Mouse (Mus musculus) cerebellum, adult 18-20 months (tissue): ENCODE results near the gene Zfp54.
"Not testable (repeated sequence)": the region's sequence is repeated elsewhere in the genome, so short reads cannot be mapped to it uniquely, and the experiment has no call there.

Source experiments
- DNase-seq, 2 experiments: peaks; one replicate each; pipeline ENCODE4 v3.0.0; 2021

Gene Zfp54

GRCm38 (mm10) chr17:21422664-21423599 is at the start of gene Zfp54:
Gene Zfp54 (plus strand): TSS chr17:21423227.
- peak; percentile 39 to 48 for DNase-seq

GRCm38 (mm10) chr17:21375311-21375710 is 47.7 kb upstream of the Zfp54 start:
- no peak for DNase-seq

- peak; percentile 44 to 57 for DNase-seq
Measured at GRCm38 (mm10) chr17:21383391-21384056, 39.5 kb upstream of the Zfp54 start, which contains the start of gene Zfp677. Gene Zfp677 (plus strand): TSS chr17:21383748.

- no peak for DNase-seq
Measured at GRCm38 (mm10) chr17:21384057-21384411, 39.0 kb upstream of the Zfp54 start.

GRCm38 (mm10) chr17:21438806-21439400 is 15.9 kb downstream of the Zfp54 start:
- DNase-seq = not testable (repeated sequence)

- DNase-seq = peak; percentile 65 to 76
Measured at GRCm38 (mm10) chr17:21449669-21450068, 26.6 kb downstream of the Zfp54 start.

- peak; percentile 81 to 86 for DNase-seq
Measured at GRCm38 (mm10) chr17:21450138-21450704, 27.2 kb downstream of the Zfp54 start, which contains the start of gene Zfp51. Gene Zfp51 (plus strand): TSS chr17:21450374.

GRCm38 (mm10) chr17:21463550-21463949 is 40.5 kb downstream of the Zfp54 start:
- DNase-seq = no peak

GRCm38 (mm10) chr17:21472032-21472652 is 49.1 kb downstream of the Zfp54 start:
- no peak for DNase-seq

- no peak for DNase-seq
Measured at GRCm38 (mm10) chr17:21472653-21473307, 49.8 kb downstream of the Zfp54 start.

- no peak for DNase-seq
Measured at GRCm38 (mm10) chr17:21473362-21474190, 50.5 kb downstream of the Zfp54 start.

GRCm38 (mm10) chr17:21474729-21475128 is 51.7 kb downstream of the Zfp54 start:
- DNase-seq = not testable (repeated sequence)

GRCm38 (mm10) chr17:21475290-21475689 is 52.3 kb downstream of the Zfp54 start:
- DNase-seq = not testable (repeated sequence)

- not testable (repeated sequence) for DNase-seq
Measured at GRCm38 (mm10) chr17:21476351-21476750, 53.3 kb downstream of the Zfp54 start.

- DNase-seq = not testable (repeated sequence)
Measured at GRCm38 (mm10) chr17:21478103-21478777, 55.2 kb downstream of the Zfp54 start.
